Mouse (Mus musculus): Measurements from ENCODE around the gene Ccdc127.

Gene Ccdc127

DNA sequence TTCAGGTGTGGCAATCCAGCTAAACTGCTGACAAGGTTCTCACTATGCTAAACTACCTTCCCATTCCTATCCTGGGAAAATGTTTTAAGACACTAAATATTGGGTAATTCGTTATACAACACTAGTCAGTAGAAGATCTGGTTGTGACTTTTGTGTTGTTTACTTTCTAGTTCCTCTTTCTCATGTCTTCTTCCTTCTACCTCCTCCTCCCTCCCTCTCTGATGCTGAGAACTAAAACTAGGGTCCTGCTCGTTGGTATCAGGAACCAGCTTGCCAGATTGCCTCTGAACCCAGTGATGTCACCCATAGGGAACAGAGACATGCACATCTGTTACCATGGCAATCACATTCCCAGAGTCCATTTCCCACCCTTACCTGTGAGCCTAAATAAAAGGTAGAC is 12.1 kb downstream of the Ccdc127 start:
- POLR2A ChIA-PET = interaction anchor here in 3 of 4 experiments (0.7 to 6.0 kb wide), 8 partner anchors 8 to 45 kb away, joined by 3 to 31 read pairs (median 4); partner anchors contain the start of genes Ccdc127 (in 3 of the 3), Sdha (in 3 of the 3) and Pdcd6 (in 1 of the 3)
- CTCF ChIA-PET = no interaction called here

- ChIA-PET POLR2A (interaction anchor here (0.7 to 6.0 kb wide), 10 partner anchors 9 to 130 kb away, joined by 3 to 31 read pairs (median 3); partner anchors contain the start of genes Ccdc127 (in 2 of the 4), Sdha (in 2 of the 4), Pdcd6 (in 1 of the 4) and Zfp72 (in 1 of the 4)), CTCF (no interaction called here)
These were observed 13.2 kb downstream of the Ccdc127 start for GRCm38 (mm10) chr13:74363176-74363858.

DNA sequence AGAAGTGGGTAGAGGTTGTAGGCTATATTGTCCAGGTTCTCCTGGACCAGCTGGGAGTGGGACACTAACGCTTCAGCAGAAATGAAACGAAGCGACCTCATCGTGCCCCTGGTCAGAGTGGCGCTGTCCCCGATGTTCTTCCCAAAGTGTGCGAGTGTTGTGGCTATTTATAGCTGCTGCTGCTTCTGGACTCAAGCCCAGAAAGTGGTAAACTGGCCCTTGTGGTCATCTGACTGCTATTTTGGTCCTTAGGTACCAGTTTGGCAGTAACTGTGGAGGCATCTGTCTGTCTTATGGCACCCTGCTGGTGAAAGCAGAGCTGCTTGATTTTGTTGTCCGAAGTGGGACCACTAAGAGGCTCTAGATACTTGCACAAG is 13.7 kb downstream of the Ccdc127 start, which contains the start of gene Lrrc14b:
Gene Lrrc14b, minus strand, starts transcription at position 147 of the 377 bp plus-strand sequence.
- ChIA-PET CTCF (no interaction called here), POLR2A (interaction anchor here in 3 of 4 experiments (1.0 to 6.0 kb wide), 8 partner anchors 9 to 159 kb away, joined by 3 to 31 read pairs (median 4); partner anchors contain the start of genes Ccdc127 (in 1 of the 3), Pdcd6 (in 1 of the 3), Sdha (in 1 of the 3) and Zfp72 (in 1 of the 3))

GRCm38 (mm10) chr13:74381533-74382276 is 31.6 kb downstream of the Ccdc127 start:
- CTCF ChIA-PET = interaction anchor here in 1 of 4 experiments (0.7 kb wide), 1 partner anchor 190 kb away, joined by 3 read pairs; no protein-coding TSS in a partner anchor
- POLR2A ChIA-PET = interaction anchor here in 1 of 4 experiments (1.1 to 2.8 kb wide), 2 partner anchors 9 to 65 kb away, joined by 5 to 9 read pairs; partner anchors contain the start of genes Pdcd6 and Zfp72

DNA sequence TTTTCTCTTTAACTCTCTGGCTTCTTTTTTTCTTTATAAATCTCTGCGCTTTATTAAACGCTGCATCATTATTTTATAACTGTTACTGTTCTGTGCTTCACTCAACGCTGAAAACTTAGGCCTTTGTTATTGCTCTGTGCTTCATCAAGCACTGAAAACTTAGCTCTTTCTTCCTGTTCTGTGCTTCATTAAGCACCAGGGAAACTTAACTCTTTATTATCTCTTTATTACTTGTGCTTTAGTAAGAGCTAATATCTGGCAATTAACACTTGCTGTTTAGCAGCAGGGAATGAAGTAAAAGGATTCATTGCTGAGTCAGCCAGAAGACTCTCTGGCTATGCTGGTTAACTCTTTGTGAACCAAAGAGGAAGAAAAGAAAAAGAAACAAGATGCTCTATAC is 32.2 kb downstream of the Ccdc127 start:
- POLR2A ChIA-PET = interaction anchor here in 1 of 4 experiments (0.7 to 2.8 kb wide), 4 partner anchors 8 to 66 kb away, joined by 3 to 9 read pairs (median 4); partner anchors contain the start of genes Ccdc127, Ftl1-ps1, Pdcd6 and Sdha
- CTCF ChIA-PET = interaction anchor here in 1 of 4 experiments (0.7 kb wide), 1 partner anchor 189 kb away, joined by 3 read pairs; no protein-coding TSS in a partner anchor

DNA sequence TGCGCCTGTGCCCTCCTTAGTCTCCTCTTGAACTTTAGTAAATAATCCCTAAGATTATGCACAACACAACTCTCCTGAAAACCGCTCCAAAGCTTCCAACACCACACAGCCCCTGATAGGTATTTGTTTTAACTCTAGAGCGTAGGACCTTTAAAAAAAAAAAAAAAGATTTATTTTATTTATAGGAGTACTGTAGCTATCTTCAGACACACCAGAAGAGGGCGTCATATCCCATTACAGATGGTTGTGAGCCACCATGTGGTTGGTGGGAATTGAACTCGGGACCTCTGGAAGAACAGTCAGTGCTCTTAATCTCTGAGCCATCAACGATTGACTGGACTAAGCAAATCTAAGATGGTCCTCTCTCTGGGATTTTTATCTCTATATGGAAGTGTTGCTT is 39.6 kb downstream of the Ccdc127 start:
- POLR2A ChIA-PET = interaction anchor here in 3 of 4 experiments (1.0 to 3.4 kb wide), 12 partner anchors 8 to 418 kb away, joined by 3 to 24 read pairs (median 6); partner anchors contain the start of genes Ftl1-ps1 (in 3 of the 3), Ccdc127 (in 1 of the 3), Lrrc14b (in 1 of the 3) and Sdha (in 1 of the 3)
- CTCF ChIA-PET = interaction anchor here in 2 of 4 experiments (0.6 to 1.9 kb wide), 6 partner anchors 9 to 41 kb away, joined by 3 to 8 read pairs (median 4); partner anchors contain the start of gene Ftl1-ps1 (in 2 of the 2)

- ChIA-PET CTCF (interaction anchor here (0.6 to 1.9 kb wide), 8 partner anchors 9 to 406 kb away, joined by 3 to 12 read pairs (median 4); partner anchors contain the start of gene Ftl1-ps1 (in 3 of the 4)), POLR2A (interaction anchor here (0.9 to 3.4 kb wide), 21 partner anchors 8 to 417 kb away, joined by 3 to 24 read pairs (median 5); partner anchors contain the start of genes Ftl1-ps1 (in 3 of the 4), Zfp825 (in 2 of the 4), Ccdc127 (in 1 of the 4) and Lrrc14b (in 1 of the 4))
These were observed 40.4 kb downstream of the Ccdc127 start, which contains the start of gene Zfp72 for GRCm38 (mm10) chr13:74390371-74390990. Gene Zfp72, minus strand, starts transcription at chr13:74390836.

DNA sequence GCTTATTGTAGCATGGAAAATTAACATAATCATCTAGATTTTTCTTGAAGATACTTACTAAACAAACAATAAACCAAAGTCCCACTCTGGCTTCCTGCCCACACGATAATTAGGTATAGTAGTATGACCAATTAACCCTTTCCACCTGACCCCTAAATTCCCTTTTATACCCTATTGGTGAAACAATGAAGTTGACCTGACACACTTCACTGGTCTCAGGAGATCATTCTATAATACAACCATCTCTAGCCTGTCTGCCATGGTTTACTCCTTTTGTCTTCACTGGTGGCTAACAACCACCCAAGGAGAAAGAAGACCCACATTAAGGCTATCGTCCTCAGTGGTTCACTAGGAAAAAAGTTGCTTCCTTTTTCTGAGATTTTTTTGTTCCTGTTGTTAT is 41.0 kb downstream of the Ccdc127 start:
- POLR2A ChIA-PET = interaction anchor here (0.9 to 3.4 kb wide), 21 partner anchors 8 to 200 kb away, joined by 3 to 24 read pairs (median 4); partner anchors contain the start of genes Ftl1-ps1 (in 3 of the 4), Zfp825 (in 2 of the 4), Ccdc127 (in 1 of the 4) and Lrrc14b (in 1 of the 4)
- CTCF ChIA-PET = interaction anchor here in 3 of 4 experiments (1.0 to 1.9 kb wide), 3 partner anchors 8 to 9 kb away, joined by 3 to 8 read pairs (median 4); partner anchors contain the start of gene Ftl1-ps1 (in 3 of the 3)

GRCm38 (mm10) chr13:74399298-74399839 is 49.3 kb downstream of the Ccdc127 start, which contains the start of gene Ftl1-ps1:
Gene Ftl1-ps1, plus strand, starts transcription at chr13:74399694.
- ChIA-PET POLR2A (interaction anchor here (0.6 to 2.2 kb wide), 40 partner anchors 9 to 1618 kb away, joined by 3 to 24 read pairs (median 4); partner anchors contain the start of genes Zfp72 (in 4 of the 4), Zfp825 (in 3 of the 4), Ccdc127 (in 2 of the 4) and Pdcd6 (in 2 of the 4)), CTCF (interaction anchor here in 3 of 4 experiments (0.8 to 1.4 kb wide), 4 partner anchors 9 to 32 kb away, joined by 3 to 8 read pairs (median 4); partner anchors contain the start of gene Zfp72 (in 3 of the 3))

All from embryonic stem cell, embryonic (primary cell).